Mouse (Mus musculus) forebrain, embryonic 12.5 days (tissue): ENCODE data around the gene Fthl17e. TPM values are rescaled to one million over a fixed set of nuclear protein-coding genes. Genes with fewer than 3 reads are reported as not detected.
"Not testable (repeated sequence)": the region's sequence is repeated elsewhere in the genome, so short reads cannot be mapped to it uniquely, and the experiment has no call there.

Source experiments
- ATAC-seq: fragments of 200-750 bp; cut with Nextera tagmentation; 2 replicates; pipeline ENCODE4 v1.8.0; 2017; ENCODE audit warnings: moderate TSS enrichment; ENCODE audit not compliant: low FRiP score
- H3K27ac ChIP-seq: fragments of 300-500 bp; sonication (generic); 2 replicates; pipeline ENCODE4 v1.5.1; 2016; ENCODE audit warnings: mild to moderate bottlenecking
- H3K27me3 ChIP-seq: fragments of 300-500 bp; sonication (generic); 2 replicates; pipeline ENCODE4 v1.6.1; 2016; ENCODE audit warnings: mild to moderate bottlenecking
- H3K36me3 ChIP-seq: fragments of 300-500 bp; sonication (generic); replicated peaks from 2 replicates; pipeline ENCODE4 v1.6.1; 2016; ENCODE audit warnings: mild to moderate bottlenecking
- H3K4me1 ChIP-seq: fragments of 300-500 bp; sonication (generic); 2 replicates; pipeline ENCODE4 v1.6.1; 2016
- H3K4me2 ChIP-seq: fragments of 300-500 bp; sonication (generic); 2 replicates; pipeline ENCODE4 v1.6.1; 2016; ENCODE audit warnings: mild to moderate bottlenecking, moderate library complexity
- H3K4me3 ChIP-seq: fragments of 300-500 bp; sonication (generic); replicated peaks from 2 replicates; pipeline ENCODE4 v1.5.1; 2016; ENCODE audit warnings: mild to moderate bottlenecking
- H3K9ac ChIP-seq: fragments of 300-500 bp; sonication (generic); 2 replicates; pipeline ENCODE4 v1.6.1; 2016; ENCODE audit warnings: mild to moderate bottlenecking
- H3K9me3 ChIP-seq: fragments of 300-500 bp; sonication (generic); 2 replicates; pipeline ENCODE4 v1.6.1; 2016
- WGBS: fragments of 180-500 bp; shearing (Covaris S2); methylation state at CpG from one replicate; pipeline ENCODE4 v1.1.7; 2016; 5-methylcytosine and 5-hydroxymethylcytosine counted together
- polyA plus RNA-seq: library from polyadenylated mRNA; unstranded; fragments of >200 nt; fragmentation: Nextera tagmentation; extraction: Ambion mirVana; gene quantifications from 2 replicates; pipeline ENCODE4 v1.2.1, GENCODE M21; 2016

Fthl17e gene
- not detected in 2 replicates for polyA plus RNA-seq

- not testable (repeated sequence) for ATAC-seq, H3K9ac ChIP-seq, H3K4me3 ChIP-seq, H3K4me1 ChIP-seq, H3K27me3 ChIP-seq, H3K4me2 ChIP-seq, H3K36me3 ChIP-seq, H3K9me3 ChIP-seq, H3K27ac ChIP-seq
- 100% methylated on average over 1 of the region's 10 CpGs for WGBS
These were observed at the start of gene Fthl17e for GRCm38 (mm10) chrX:9033193-9033592. TSS of gene Fthl17e (plus strand) at chrX:9033493.

- H3K4me2 ChIP-seq, ATAC-seq, H3K4me1 ChIP-seq, H3K27me3 ChIP-seq, H3K9ac ChIP-seq, H3K4me3 ChIP-seq, H3K9me3 ChIP-seq, H3K36me3 ChIP-seq, H3K27ac ChIP-seq: not testable (repeated sequence)
- WGBS, result no CpG with 5 or more reads among the region's 9 CpGs
These were observed 46.6 kb upstream of the Fthl17e start, which contains the start of gene Fthl17d for GRCm38 (mm10) chrX:8986655-8987054. TSS of gene Fthl17d (minus strand) at chrX:8986755.

GRCm38 (mm10) chrX:9016079-9016478 lies 17.2 kb upstream of the Fthl17e start:
- H3K36me3 ChIP-seq, result no peaks in the 10 kb centered on the region
- no peak overlapping the region for H3K9ac ChIP-seq
- H3K9me3 ChIP-seq, result no peaks in the 10 kb centered on the region
- H3K4me2 ChIP-seq, result no peak overlapping the region
- H3K27me3 ChIP-seq, result no peaks in the 10 kb centered on the region
- ATAC-seq, result no peak; the same call in 1 of the 2 replicates
- H3K27ac ChIP-seq, result no peak overlapping the region
- H3K4me3 ChIP-seq, result no peak overlapping the region
- WGBS, result 36% methylated on average over 1 of the region's 1 CpGs
- no peaks in the 10 kb centered on the region for H3K4me1 ChIP-seq

GRCm38 (mm10) chrX:9019481-9019880 lies 13.8 kb upstream of the Fthl17e start:
- H3K27me3 ChIP-seq, result no peaks in the 10 kb centered on the region
- H3K4me3 ChIP-seq, result no peak overlapping the region
- no peaks in the 10 kb centered on the region for H3K4me1 ChIP-seq
- no peak overlapping the region for H3K4me2 ChIP-seq
- no peak overlapping the region for H3K27ac ChIP-seq
- no peaks in the 10 kb centered on the region for H3K36me3 ChIP-seq
- 60% methylated on average over 9 of the region's 10 CpGs for WGBS
- no peak for ATAC-seq
- H3K9me3 ChIP-seq, result no peaks in the 10 kb centered on the region
- no peak overlapping the region for H3K9ac ChIP-seq

- not testable (repeated sequence) for H3K4me1 ChIP-seq, H3K9me3 ChIP-seq, H3K4me2 ChIP-seq, H3K27ac ChIP-seq, ATAC-seq, H3K9ac ChIP-seq, H3K36me3 ChIP-seq, H3K4me3 ChIP-seq, H3K27me3 ChIP-seq
- 29% methylated on average over 3 of the region's 4 CpGs for WGBS
These were observed 8.3 kb downstream of the Fthl17e start for GRCm38 (mm10) chrX:9041611-9042010.

GRCm38 (mm10) chrX:9060952-9061351 lies 27.7 kb downstream of the Fthl17e start:
- H3K4me1 ChIP-seq, H3K27ac ChIP-seq, H3K9me3 ChIP-seq, H3K36me3 ChIP-seq, ATAC-seq, H3K4me2 ChIP-seq, H3K9ac ChIP-seq, H3K4me3 ChIP-seq, H3K27me3 ChIP-seq: not testable (repeated sequence)
- WGBS, result 23% methylated on average over 6 of the region's 9 CpGs

- Histone ChIP-seq H3K4me2 (no peak overlapping the region), H3K9me3 (0 out of 2 replicates have a peak, but pooled peaks cover 4% of the 10 kb centered on the region), H3K27ac (no peak overlapping the region), H3K36me3 (no peaks in the 10 kb centered on the region), H3K4me3 (no peak overlapping the region), H3K4me1 (no peaks in the 10 kb centered on the region), H3K27me3 (no peaks in the 10 kb centered on the region), H3K9ac (no peak overlapping the region)
- WGBS, result 87% methylated on average over 4 of the region's 4 CpGs
- no peak for ATAC-seq
These were observed 28.8 kb downstream of the Fthl17e start for GRCm38 (mm10) chrX:9062101-9062500.

GRCm38 (mm10) chrX:9062715-9063114 lies 29.4 kb downstream of the Fthl17e start, which contains the start of gene Fthl17f:
TSS of gene Fthl17f (plus strand) at chrX:9063015.
- ATAC-seq, H3K36me3 ChIP-seq, H3K9ac ChIP-seq, H3K27me3 ChIP-seq, H3K9me3 ChIP-seq, H3K27ac ChIP-seq, H3K4me2 ChIP-seq, H3K4me3 ChIP-seq, H3K4me1 ChIP-seq: not testable (repeated sequence)
- WGBS, result 94% methylated on average over 11 of the region's 11 CpGs

GRCm38 (mm10) chrX:9077699-9078098 lies 44.4 kb downstream of the Fthl17e start:
- not testable (repeated sequence) for H3K9ac ChIP-seq, H3K4me3 ChIP-seq, H3K9me3 ChIP-seq, H3K4me2 ChIP-seq, ATAC-seq, H3K27me3 ChIP-seq, H3K27ac ChIP-seq, H3K4me1 ChIP-seq, H3K36me3 ChIP-seq
- WGBS, result 23% methylated on average over 10 of the region's 10 CpGs

Other genes with a start within 250 kb of the Fthl17e start
- gene Ssxb5, start 229.8 kb upstream of the Fthl17e start, polyA plus RNA-seq, result not detected in 2 replicates
- gene Gm6592, start 189.5 kb upstream of the Fthl17e start, polyA plus RNA-seq, result not detected in 2 replicates
- gene Gm5751, start 159.2 kb upstream of the Fthl17e start, polyA plus RNA-seq, result not detected in 2 replicates
- gene B630019K06Rik, start 141.1 kb upstream of the Fthl17e start, polyA plus RNA-seq, result 9.4 and 9.7 TPM in 2 replicates
- not detected in 2 replicates for gene Fthl17b, start 70.5 kb upstream of the Fthl17e start, polyA plus RNA-seq
- not detected in 2 replicates for gene Fthl17c, start 56.9 kb upstream of the Fthl17e start, polyA plus RNA-seq
- not detected in 2 replicates for gene Fthl17d, start 46.7 kb upstream of the Fthl17e start, polyA plus RNA-seq
- not detected in 2 replicates for gene Fthl17f, start 29.5 kb downstream of the Fthl17e start, polyA plus RNA-seq
- gene 4930402K13Rik, start 71.1 kb downstream of the Fthl17e start, polyA plus RNA-seq, result not detected in 2 replicates
- 2.5 and 2.8 TPM in 2 replicates for gene Lancl3, start 166.4 kb downstream of the Fthl17e start, polyA plus RNA-seq
- 0.29 and 0.33 TPM in 2 replicates for gene Gm14862, start 223.4 kb downstream of the Fthl17e start, polyA plus RNA-seq
- 3.9 and 4.2 TPM in 2 replicates for gene Xk, start 239.3 kb downstream of the Fthl17e start, polyA plus RNA-seq